Mouse (Mus musculus): ENCODE measurements around the gene Gm10518. TPM values are rescaled to one million over a fixed set of nuclear protein-coding genes. Genes with fewer than 3 reads are reported as not detected.

Gm10518 gene
- polyA plus RNA-seq, 1 experiment from 2014 or later = not detected

- Histone ChIP-seq H3K9ac (ENCODE audit: low read depth, low read length) (no peak overlapping the region), H3K4me1 (ENCODE audit: control insufficient read depth, insufficient read depth, low read length) (peaks cover 4% of the 10 kb centered on the region; the same call in 1 of the 2 replicates), H3K4me3 (ENCODE audit: low read length) (no peak overlapping the region), H3K36me3 (ENCODE audit: control insufficient read depth, insufficient read depth, low read length) (no peaks in the 10 kb centered on the region), H3K27me3 (replicated peaks; ENCODE audit: control insufficient read depth, insufficient read depth, low read length) (no peaks in the 10 kb centered on the region), H3K27ac (ENCODE audit: low read length) (no peak overlapping the region), H3K4me2 (ENCODE audit: low read depth, low read length) (no peak overlapping the region), H3K9me3 (ENCODE audit: control insufficient read depth, low read length) (no peaks in the 10 kb centered on the region)
- ATAC-seq = no peak
- WGBS = 89% methylated on average over 16 of the region's 16 CpGs
These were observed 42.8 kb downstream of the Gm10518 start for GRCm38 (mm10) chr1:179845832-179846499.

DNA sequence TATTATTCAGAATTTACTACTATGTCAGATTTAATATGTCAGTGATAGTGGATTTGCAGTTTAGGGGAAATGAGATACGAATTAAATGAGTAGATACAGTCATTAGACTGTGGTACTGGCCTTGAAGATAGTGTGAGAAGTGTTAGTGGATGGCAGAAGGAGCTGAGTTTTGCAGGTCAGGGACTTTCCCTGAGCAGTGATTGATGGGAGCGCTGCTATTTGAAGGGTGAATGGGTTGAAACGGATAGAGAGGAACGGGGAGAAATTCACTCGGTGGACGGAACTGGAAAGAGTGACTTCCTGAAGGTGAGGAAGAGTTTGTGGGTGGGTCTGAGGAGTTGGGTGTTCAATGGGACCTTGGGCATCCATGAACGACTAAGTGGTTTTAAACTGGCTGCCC lies 44.0 kb downstream of the Gm10518 start:
- Histone ChIP-seq H3K4me3 (ENCODE audit: low read length) (no peak overlapping the region), H3K4me1 (ENCODE audit: control insufficient read depth, insufficient read depth, low read length) (peaks cover 4% of the 10 kb centered on the region; the same call in 1 of the 2 replicates), H3K27me3 (replicated peaks; ENCODE audit: control insufficient read depth, insufficient read depth, low read length) (no peaks in the 10 kb centered on the region), H3K4me2 (ENCODE audit: low read depth, low read length) (peak overlapping the region; percentile 83; the same call in 1 of the 2 replicates), H3K9me3 (ENCODE audit: control insufficient read depth, low read length) (no peaks in the 10 kb centered on the region), H3K27ac (ENCODE audit: low read length) (no peak overlapping the region), H3K36me3 (ENCODE audit: control insufficient read depth, insufficient read depth, low read length) (no peaks in the 10 kb centered on the region), H3K9ac (ENCODE audit: low read depth, low read length) (0 out of 2 replicates have a peak overlapping the region, but pooled peaks have one; percentile 72)
- WGBS = 46% methylated on average over 7 of the region's 7 CpGs
- no peak for ATAC-seq

- Histone ChIP-seq H3K27ac (ENCODE audit: low read length) (0 out of 2 replicates have a peak overlapping the region, but pooled peaks have one; percentile 23), H3K36me3 (ENCODE audit: control insufficient read depth, insufficient read depth, low read length) (no peaks in the 10 kb centered on the region), H3K4me1 (ENCODE audit: control insufficient read depth, insufficient read depth, low read length) (peaks cover 4% of the 10 kb centered on the region; the same call in 1 of the 2 replicates), H3K4me2 (ENCODE audit: low read depth, low read length) (peak overlapping the region; percentile 83), H3K27me3 (replicated peaks; ENCODE audit: control insufficient read depth, insufficient read depth, low read length) (no peaks in the 10 kb centered on the region), H3K9ac (ENCODE audit: low read depth, low read length) (peak overlapping the region; percentile 72), H3K4me3 (ENCODE audit: low read length) (peak overlapping the region; percentile 49), H3K9me3 (ENCODE audit: control insufficient read depth, low read length) (no peaks in the 10 kb centered on the region)
- peak; percentile 78 for ATAC-seq
- 2% methylated on average over 20 of the region's 20 CpGs for WGBS
These were observed 44.7 kb downstream of the Gm10518 start for GRCm38 (mm10) chr1:179847759-179848389.

DNA sequence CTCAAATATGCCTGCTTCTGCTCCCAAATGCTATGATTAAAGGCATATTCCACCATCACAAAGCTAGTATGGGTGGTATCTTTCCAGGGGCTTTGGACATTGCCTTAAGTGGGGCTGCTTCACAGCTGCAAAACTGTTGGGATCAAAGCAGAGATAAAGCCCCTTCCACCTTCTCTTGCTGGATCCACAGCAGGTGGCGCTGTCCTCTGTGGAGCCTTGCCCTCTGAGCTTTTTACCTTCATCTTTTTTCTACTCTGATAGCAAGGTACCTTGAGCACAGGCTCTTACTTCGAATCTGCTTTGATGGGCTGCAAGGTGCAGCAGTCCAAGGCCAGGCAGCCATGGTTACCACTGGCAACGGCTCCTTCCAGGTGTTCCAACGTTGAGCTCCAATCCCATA lies 50.2 kb downstream of the Gm10518 start:
- 19% methylated on average over 4 of the region's 4 CpGs for WGBS

More for the DNA sequence above, 50.2 kb downstream of the Gm10518 start:
- Histone ChIP-seq H3K9ac (ENCODE audit: low read depth, low read length) (no peak overlapping the region), H3K4me2 (ENCODE audit: low read depth, low read length) (no peak overlapping the region), H3K4me3 (ENCODE audit: low read length) (no peak overlapping the region), H3K27me3 (replicated peaks; ENCODE audit: control insufficient read depth, insufficient read depth, low read length) (no peaks in the 10 kb centered on the region), H3K36me3 (ENCODE audit: control insufficient read depth, insufficient read depth, low read length) (no peaks in the 10 kb centered on the region), H3K4me1 (ENCODE audit: control insufficient read depth, insufficient read depth, low read length) (peaks cover 5% of the 10 kb centered on the region; the same call in 1 of the 2 replicates), H3K9me3 (ENCODE audit: control insufficient read depth, low read length) (no peaks in the 10 kb centered on the region), H3K27ac (ENCODE audit: low read length) (no peak overlapping the region)
- ATAC-seq = no peak; the same call in 1 of the 2 replicates

Other genes starting within 250 kb of the Gm10518 start
- gene Sccpdh, start 135.2 kb upstream of the Gm10518 start, polyA plus RNA-seq (2015; fragmentation: Nextera tagmentation; extraction: Ambion mirVana) = 47.1 and 49.8 TPM in 2 replicates
- gene Kif28, start 58.1 kb upstream of the Gm10518 start, polyA plus RNA-seq (2015; fragmentation: Nextera tagmentation; extraction: Ambion mirVana) = not detected in 2 replicates
- 12.3 and 12.9 TPM in 2 replicates for gene Ahctf1, start 304 bp downstream of the Gm10518 start, polyA plus RNA-seq (2015; fragmentation: Nextera tagmentation; extraction: Ambion mirVana)
- 8.2 and 8.6 TPM in 2 replicates for gene Cdc42bpa, start 157.1 kb downstream of the Gm10518 start, polyA plus RNA-seq (2015; fragmentation: Nextera tagmentation; extraction: Ambion mirVana)

All from intestine, embryonic 16.5 days (tissue).